Mouse (Mus musculus) testis, adult 2 months (tissue): ENCODE data around the gene Spata16.

Experiments
- CTCF ChIP-seq: fragments of 200-500 bp; IDR thresholded peaks from 2 replicates; pipeline ENCODE4 v1.5.1; 2012; ENCODE audit warnings: low read depth, mild to moderate bottlenecking, inconsistent platforms, low read length, moderate library complexity; ENCODE audit not compliant: control insufficient read depth, insufficient read depth, insufficient replicate concordance
- POLR2A ChIP-seq: fragments of 200-500 bp; IDR thresholded peaks from 2 replicates; pipeline ENCODE4 v1.6.1; 2012; ENCODE audit warnings: low read depth, mild to moderate bottlenecking, inconsistent platforms, low read length, moderate library complexity; ENCODE audit not compliant: control insufficient read depth

DNA sequence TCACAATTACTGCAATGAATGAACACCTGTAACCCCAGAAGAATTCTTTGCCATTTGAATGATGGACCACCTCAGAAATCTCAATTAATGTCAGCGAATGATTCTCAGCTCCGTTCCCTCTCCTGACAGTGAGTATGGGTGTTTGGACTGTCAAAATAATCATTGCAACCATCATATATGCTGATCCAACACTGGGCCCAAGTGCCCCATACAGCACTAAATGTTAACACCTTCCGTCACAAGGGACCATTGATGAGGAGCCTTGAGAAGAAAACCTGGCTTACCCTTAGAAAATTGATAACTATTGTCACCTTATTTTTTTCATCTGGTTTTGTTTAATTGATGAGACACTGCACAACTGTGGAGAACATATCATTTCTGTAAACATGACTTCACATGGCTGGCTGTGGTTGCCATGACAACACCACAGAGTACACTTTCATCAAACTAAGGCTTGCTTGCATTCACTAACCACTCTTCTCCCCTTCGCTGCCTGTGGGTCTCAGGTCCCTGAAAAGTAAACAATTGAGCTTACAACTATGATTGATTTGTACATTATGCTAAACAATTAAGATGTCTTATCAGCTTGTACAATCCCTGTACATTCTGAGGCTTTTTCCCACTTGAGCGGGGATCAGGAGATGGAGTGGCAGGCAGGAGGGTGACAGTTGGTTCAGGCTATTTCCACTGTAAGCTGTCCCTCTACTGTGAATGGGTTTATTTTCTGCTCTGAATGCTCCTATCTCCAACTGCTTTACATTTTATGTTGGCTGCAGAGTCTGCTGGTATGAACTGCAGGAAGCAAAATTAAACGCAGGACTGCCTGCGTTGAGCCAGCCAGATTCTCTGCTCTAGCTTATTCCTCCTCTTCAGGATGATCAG lies 189.8 kb downstream of the Spata16 start:
- TF ChIP-seq CTCF (no peak), POLR2A (no peak)
